Mouse (Mus musculus): Measurements from ENCODE around the gene Ms4a12. TPM values are rescaled to one million over a fixed set of nuclear protein-coding genes. Genes with fewer than 3 reads are reported as not detected.
"Not testable (repeated sequence)": the region's sequence is repeated elsewhere in the genome, so short reads cannot be mapped to it uniquely, and the experiment has no call there.

Gene Ms4a12
- polyA plus RNA-seq (2015; fragmentation: Nextera tagmentation; extraction: Ambion mirVana): not detected in 2 replicates

GRCm38 (mm10) chr19:11232348-11232747, at the start of gene Ms4a12:
Gene Ms4a12 (minus strand): TSS chr19:11232448.
- ATAC-seq (ENCODE audit: low FRiP score): no peak
- Histone ChIP-seq H3K27ac (no peak within 1 kb of the TSS), H3K4me2 (no peak within 1 kb of the TSS), H3K36me3 (no peaks in the 10 kb centered on the region), H3K4me3 (no peak within 1 kb of the TSS), H3K4me1 (replicated peaks) (no peaks in the 10 kb centered on the region), H3K9ac (no peak within 1 kb of the TSS), H3K9me3 (no peaks in the 10 kb centered on the region), H3K27me3 (no peaks in the 10 kb centered on the region)
- 80% methylated on average over 5 of the region's 5 CpGs for WGBS

- H3K9ac ChIP-seq: no peak overlapping the region
- 90% methylated on average over 3 of the region's 3 CpGs for WGBS
- H3K9me3 ChIP-seq: no peaks in the 10 kb centered on the region
- H3K36me3 ChIP-seq: no peaks in the 10 kb centered on the region
- H3K27ac ChIP-seq: no peak overlapping the region
- no peak overlapping the region for H3K4me2 ChIP-seq
- ATAC-seq (ENCODE audit: low FRiP score): no peak
- no peaks in the 10 kb centered on the region for H3K4me1 ChIP-seq (replicated peaks)
- no peaks in the 10 kb centered on the region for H3K27me3 ChIP-seq
- no peak overlapping the region for H3K4me3 ChIP-seq
Observed at GRCm38 (mm10) chr19:11280223-11280622, 48.0 kb upstream of the Ms4a12 start.

GRCm38 (mm10) chr19:11276431-11276830, 44.2 kb upstream of the Ms4a12 start:
- no peaks in the 10 kb centered on the region for H3K27me3 ChIP-seq
- ATAC-seq (ENCODE audit: low FRiP score): no peak
- H3K4me2 ChIP-seq: no peak overlapping the region
- H3K4me3 ChIP-seq: no peak overlapping the region
- H3K36me3 ChIP-seq: no peaks in the 10 kb centered on the region
- H3K4me1 ChIP-seq (replicated peaks): no peaks in the 10 kb centered on the region
- no peaks in the 10 kb centered on the region for H3K9me3 ChIP-seq
- WGBS: 60% methylated on average over 5 of the region's 5 CpGs
- H3K9ac ChIP-seq: no peak overlapping the region
- no peak overlapping the region for H3K27ac ChIP-seq

- Histone ChIP-seq H3K9me3 (no peaks in the 10 kb centered on the region), H3K9ac (no peak overlapping the region), H3K4me1 (replicated peaks) (no peaks in the 10 kb centered on the region), H3K4me2 (no peak overlapping the region), H3K27me3 (no peaks in the 10 kb centered on the region), H3K36me3 (no peaks in the 10 kb centered on the region), H3K4me3 (no peak overlapping the region), H3K27ac (no peak overlapping the region)
- WGBS: 75% methylated on average over 4 of the region's 4 CpGs
- ATAC-seq (ENCODE audit: low FRiP score): no peak
Observed at GRCm38 (mm10) chr19:11266956-11267355, 34.7 kb upstream of the Ms4a12 start.

GRCm38 (mm10) chr19:11266052-11266845, 34.0 kb upstream of the Ms4a12 start, which contains the start of gene Ms4a1:
Gene Ms4a1 (minus strand): TSS chr19:11266241.
- Histone ChIP-seq H3K9ac (no peak within 1 kb of the TSS), H3K27me3 (no peaks in the 10 kb centered on the region), H3K36me3 (no peaks in the 10 kb centered on the region), H3K4me1 (replicated peaks) (no peaks in the 10 kb centered on the region), H3K27ac (no peak within 1 kb of the TSS), H3K9me3 (no peaks in the 10 kb centered on the region), H3K4me3 (no peak within 1 kb of the TSS), H3K4me2 (no peak within 1 kb of the TSS)
- 90% methylated on average over 8 of the region's 8 CpGs for WGBS
- no peak for ATAC-seq (ENCODE audit: low FRiP score)

GRCm38 (mm10) chr19:11264602-11265185, 32.4 kb upstream of the Ms4a12 start:
- no peaks in the 10 kb centered on the region for H3K9me3 ChIP-seq
- no peaks in the 10 kb centered on the region for H3K36me3 ChIP-seq
- no peak overlapping the region for H3K4me3 ChIP-seq
- no peak for ATAC-seq (ENCODE audit: low FRiP score)
- no peak overlapping the region for H3K9ac ChIP-seq
- no peak overlapping the region for H3K4me2 ChIP-seq
- H3K27ac ChIP-seq: no peak overlapping the region
- 87% methylated on average over 9 of the region's 9 CpGs for WGBS
- H3K27me3 ChIP-seq: no peaks in the 10 kb centered on the region
- no peaks in the 10 kb centered on the region for H3K4me1 ChIP-seq (replicated peaks)

GRCm38 (mm10) chr19:11263549-11263948, 31.3 kb upstream of the Ms4a12 start:
- Histone ChIP-seq H3K36me3 (no peaks in the 10 kb centered on the region), H3K27me3 (no peaks in the 10 kb centered on the region), H3K4me3 (no peak overlapping the region), H3K4me2 (no peak overlapping the region), H3K27ac (no peak overlapping the region), H3K4me1 (replicated peaks) (no peaks in the 10 kb centered on the region), H3K9me3 (no peaks in the 10 kb centered on the region), H3K9ac (no peak overlapping the region)
- ATAC-seq (ENCODE audit: low FRiP score): no peak
- 92% methylated on average over 3 of the region's 3 CpGs for WGBS

GRCm38 (mm10) chr19:11262932-11263331, 30.7 kb upstream of the Ms4a12 start:
- not testable (repeated sequence) for H3K27me3 ChIP-seq; H3K4me1 ChIP-seq (replicated peaks); ATAC-seq (ENCODE audit: low FRiP score); H3K4me2 ChIP-seq; H3K36me3 ChIP-seq; H3K9me3 ChIP-seq; H3K9ac ChIP-seq; H3K4me3 ChIP-seq; H3K27ac ChIP-seq
- WGBS: 85% methylated on average over 4 of the region's 4 CpGs

GRCm38 (mm10) chr19:11261522-11261921, 29.3 kb upstream of the Ms4a12 start:
- no peak overlapping the region for H3K4me3 ChIP-seq
- H3K4me1 ChIP-seq (replicated peaks): no peaks in the 10 kb centered on the region
- 98% methylated on average over 2 of the region's 2 CpGs for WGBS
- ATAC-seq (ENCODE audit: low FRiP score): no peak
- no peak overlapping the region for H3K9ac ChIP-seq
- H3K9me3 ChIP-seq: no peaks in the 10 kb centered on the region
- no peaks in the 10 kb centered on the region for H3K27me3 ChIP-seq
- H3K36me3 ChIP-seq: no peaks in the 10 kb centered on the region
- no peak overlapping the region for H3K4me2 ChIP-seq
- no peak overlapping the region for H3K27ac ChIP-seq

GRCm38 (mm10) chr19:11244230-11244629, 12.0 kb upstream of the Ms4a12 start:
- H3K27me3 ChIP-seq: no peaks in the 10 kb centered on the region
- no peak overlapping the region for H3K4me3 ChIP-seq
- no peaks in the 10 kb centered on the region for H3K9me3 ChIP-seq
- H3K4me2 ChIP-seq: no peak overlapping the region
- no peak overlapping the region for H3K9ac ChIP-seq
- H3K4me1 ChIP-seq (replicated peaks): no peaks in the 10 kb centered on the region
- H3K27ac ChIP-seq: no peak overlapping the region
- no peak for ATAC-seq (ENCODE audit: low FRiP score)
- H3K36me3 ChIP-seq: no peaks in the 10 kb centered on the region

GRCm38 (mm10) chr19:11242560-11242959, 10.3 kb upstream of the Ms4a12 start:
- no peak overlapping the region for H3K27ac ChIP-seq
- ATAC-seq (ENCODE audit: low FRiP score): peak; percentile 36; the same call in 1 of the 2 replicates
- H3K4me2 ChIP-seq: no peak overlapping the region
- no peak overlapping the region for H3K9ac ChIP-seq
- no peaks in the 10 kb centered on the region for H3K27me3 ChIP-seq
- no peak overlapping the region for H3K4me3 ChIP-seq
- no peaks in the 10 kb centered on the region for H3K9me3 ChIP-seq
- H3K4me1 ChIP-seq (replicated peaks): no peaks in the 10 kb centered on the region
- no peaks in the 10 kb centered on the region for H3K36me3 ChIP-seq
- WGBS: 58% methylated on average over 5 of the region's 5 CpGs

GRCm38 (mm10) chr19:11235820-11236219, 3.6 kb upstream of the Ms4a12 start:
- no peaks in the 10 kb centered on the region for H3K9me3 ChIP-seq
- ATAC-seq (ENCODE audit: low FRiP score): no peak
- H3K9ac ChIP-seq: no peak overlapping the region
- no peak overlapping the region for H3K4me2 ChIP-seq
- no peak overlapping the region for H3K27ac ChIP-seq
- H3K4me1 ChIP-seq (replicated peaks): no peaks in the 10 kb centered on the region
- no peaks in the 10 kb centered on the region for H3K27me3 ChIP-seq
- H3K36me3 ChIP-seq: no peaks in the 10 kb centered on the region
- H3K4me3 ChIP-seq: no peak overlapping the region

Data from hindbrain, embryonic 13.5 days (tissue).